Mouse (Mus musculus): Measurements from ENCODE around the gene Rnf167. TPM values are rescaled to one million over a fixed set of nuclear protein-coding genes. Genes with fewer than 3 reads are reported as not detected.

The Rnf167 gene
- polyA plus RNA-seq, 1 experiment from 2014 or later, result 119 TPM

- Histone ChIP-seq H3K27ac (ENCODE audit: low read length) (no peak overlapping the region), H3K9me3 (ENCODE audit: low read length) (no peaks in the 10 kb centered on the region), H3K9ac (replicated peaks; ENCODE audit: low read depth) (0 out of 2 replicates have a peak overlapping the region, but pooled peaks have one; percentile 16), H3K4me1 (ENCODE audit: insufficient read depth, low read depth, low read length) (peaks cover 5% of the 10 kb centered on the region; the same call in 1 of the 2 replicates), H3K4me3 (ENCODE audit: low read depth, low read length) (no peak overlapping the region), H3K4me2 (replicated peaks; ENCODE audit: low read depth, low read length) (no peak overlapping the region), H3K27me3 (replicated peaks; ENCODE audit: insufficient read depth, low read length) (no peaks in the 10 kb centered on the region), H3K36me3 (ENCODE audit: insufficient read depth, low read length) (peaks cover 31% of the 10 kb centered on the region; the same call in 1 of the 2 replicates)
- DNase-seq (ENCODE audit: low spot score), result peak; percentile 88
- TF ChIP-seq EP300 (IDR thresholded peaks at IDR 0.05) (no peak), CTCF (IDR thresholded peaks at IDR 0.05) (peak; percentile 88)
- WGBS, result 37% methylated on average over 11 of the region's 11 CpGs
- ATAC-seq, result peak; percentile 76
Measured at GRCm38 (mm10) chr11:70681897-70682581, 35.0 kb downstream of the Rnf167 start.

DNA sequence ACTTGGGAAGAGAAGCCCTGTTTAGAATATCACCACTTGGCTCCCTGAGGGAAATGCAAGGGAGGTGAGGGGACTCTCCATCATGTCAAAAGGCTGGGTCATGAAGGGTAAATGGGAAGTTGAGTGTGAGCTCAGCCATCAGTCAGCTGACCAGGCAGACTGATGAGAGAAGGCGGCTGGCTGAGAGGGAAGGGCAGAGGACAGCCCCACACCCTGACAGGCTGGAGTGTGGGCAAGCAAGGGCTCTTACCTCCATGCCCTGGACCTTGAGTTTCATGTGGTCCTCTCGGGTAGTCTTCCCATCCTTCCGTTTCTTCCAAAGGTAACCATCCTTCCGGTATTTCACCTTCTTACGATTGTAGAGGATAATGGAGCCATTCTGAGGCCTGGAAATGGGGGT lies 36.6 kb downstream of the Rnf167 start:
- Histone ChIP-seq H3K4me3 (ENCODE audit: low read depth, low read length) (no peak overlapping the region), H3K27ac (ENCODE audit: low read length) (no peak overlapping the region), H3K4me2 (replicated peaks; ENCODE audit: low read depth, low read length) (no peak overlapping the region), H3K9ac (replicated peaks; ENCODE audit: low read depth) (no peak overlapping the region), H3K36me3 (ENCODE audit: insufficient read depth, low read length) (peaks cover 31% of the 10 kb centered on the region; the same call in 1 of the 2 replicates), H3K9me3 (ENCODE audit: low read length) (no peaks in the 10 kb centered on the region), H3K27me3 (replicated peaks; ENCODE audit: insufficient read depth, low read length) (no peaks in the 10 kb centered on the region), H3K4me1 (ENCODE audit: insufficient read depth, low read depth, low read length) (peaks cover 12% of the 10 kb centered on the region)
- 75% methylated on average over 5 of the region's 5 CpGs for WGBS
- no peak for TF ChIP-seq CTCF (IDR thresholded peaks at IDR 0.05)
- ATAC-seq, result no peak
- no peak for DNase-seq (ENCODE audit: low spot score)

DNA sequence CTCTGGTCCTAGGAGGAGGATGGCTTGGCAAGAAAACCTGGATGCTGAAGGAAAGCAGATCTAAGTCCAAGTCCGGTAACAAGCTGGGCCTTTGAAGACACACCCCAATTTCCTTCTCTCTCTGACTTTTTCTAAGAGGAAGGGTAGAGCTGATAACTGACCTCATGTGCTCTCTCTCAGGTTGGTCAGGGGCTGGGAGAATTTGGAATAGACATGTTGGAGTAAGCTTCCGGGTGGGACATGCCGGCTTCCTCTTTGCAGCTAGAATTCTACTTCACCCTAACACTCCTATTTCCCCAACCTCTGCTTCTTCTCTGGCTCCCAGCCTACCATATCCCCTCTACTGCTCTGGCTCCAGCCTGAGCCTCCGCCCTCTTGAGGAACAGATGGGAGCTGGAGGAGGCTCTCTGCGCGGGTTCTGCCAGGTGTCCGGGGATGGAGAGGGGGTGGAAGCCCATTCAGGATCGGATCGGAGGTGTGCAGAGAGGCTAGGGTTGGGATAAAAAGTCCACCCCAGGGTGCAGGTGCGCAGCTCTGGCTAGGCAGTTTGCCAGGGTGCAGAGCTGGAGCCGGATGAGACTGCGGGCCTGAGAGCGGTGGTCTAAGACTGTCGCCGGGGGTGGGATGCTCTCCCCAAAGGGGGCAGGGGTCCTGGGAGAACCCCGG lies 40.0 kb downstream of the Rnf167 start:
- no peaks in the 10 kb centered on the region for H3K27me3 ChIP-seq (replicated peaks; ENCODE audit: insufficient read depth, low read length)
- peak overlapping the region; percentile 88 for H3K9ac ChIP-seq (replicated peaks; ENCODE audit: low read depth)
- ATAC-seq, result peak; percentile 29

DNA sequence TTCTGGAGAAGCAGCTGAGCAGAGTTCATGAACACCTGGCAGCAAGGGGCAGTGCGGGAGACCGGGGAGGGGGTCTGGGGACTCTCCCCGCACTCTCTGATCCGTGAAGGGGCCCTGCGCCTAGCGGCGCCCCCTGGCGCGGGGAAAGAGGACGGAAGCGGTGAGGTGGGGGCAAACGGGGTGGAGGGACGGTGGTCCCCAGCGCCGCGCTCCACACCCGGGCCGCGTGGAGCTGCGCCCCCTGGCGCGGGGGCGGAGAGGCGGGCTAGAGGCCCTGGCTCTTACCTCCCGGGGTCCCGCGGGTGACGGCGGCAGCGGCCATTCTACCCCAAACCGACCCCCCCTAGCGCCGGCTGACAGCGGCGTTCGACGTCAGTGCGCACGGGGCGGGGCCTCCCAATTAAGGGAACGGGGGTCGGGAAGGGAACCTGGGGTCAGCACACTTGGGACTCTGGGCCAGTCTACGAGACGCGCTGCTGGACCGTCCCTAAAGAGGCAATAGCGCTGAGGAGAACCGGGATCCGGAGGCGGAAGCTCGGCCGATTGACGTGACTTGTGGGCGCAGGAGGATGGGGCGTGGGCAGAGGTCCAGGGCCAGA lies 40.7 kb downstream of the Rnf167 start, which contains the start of gene Camta2:
Gene Camta2 (minus strand): TSS at position 505 of the 599 bp plus-strand sequence.
- TF ChIP-seq CTCF (IDR thresholded peaks at IDR 0.05) (peak; percentile 67), EP300 (IDR thresholded peaks at IDR 0.05) (no peak)
- H3K4me1 ChIP-seq (ENCODE audit: insufficient read depth, low read depth, low read length), result peaks cover 17% of the 10 kb centered on the region
- H3K4me2 ChIP-seq (replicated peaks; ENCODE audit: low read depth, low read length), result peak within 1 kb of the TSS; percentile 90
- peak within 1 kb of the TSS; percentile 87 for H3K27ac ChIP-seq (ENCODE audit: low read length)
- H3K9ac ChIP-seq (replicated peaks; ENCODE audit: low read depth), result peak within 1 kb of the TSS; percentile 88
- peak within 1 kb of the TSS; percentile 90 for H3K4me3 ChIP-seq (ENCODE audit: low read depth, low read length)
- ATAC-seq, result peak; percentile 92
- H3K27me3 ChIP-seq (replicated peaks; ENCODE audit: insufficient read depth, low read length), result no peaks in the 10 kb centered on the region
- peak; percentile 88 for DNase-seq (ENCODE audit: low spot score)
- peaks cover 10% of the 10 kb centered on the region; the same call in 1 of the 2 replicates for H3K36me3 ChIP-seq (ENCODE audit: insufficient read depth, low read length)
- WGBS, result 2% methylated on average over 49 of the region's 55 CpGs
- no peaks in the 10 kb centered on the region for H3K9me3 ChIP-seq (ENCODE audit: low read length)

More for the DNA sequence above, 40.0 kb downstream of the Rnf167 start:
- peak overlapping the region; percentile 87 for H3K27ac ChIP-seq (ENCODE audit: low read length)
- peaks cover 17% of the 10 kb centered on the region for H3K4me1 ChIP-seq (ENCODE audit: insufficient read depth, low read depth, low read length)
- peaks cover 16% of the 10 kb centered on the region; the same call in 1 of the 2 replicates for H3K36me3 ChIP-seq (ENCODE audit: insufficient read depth, low read length)
- no peaks in the 10 kb centered on the region for H3K9me3 ChIP-seq (ENCODE audit: low read length)
- H3K4me3 ChIP-seq (ENCODE audit: low read depth, low read length), result peak overlapping the region; percentile 90
- H3K4me2 ChIP-seq (replicated peaks; ENCODE audit: low read depth, low read length), result peak overlapping the region; percentile 90
- 1% methylated on average over 13 of the region's 16 CpGs for WGBS
- no peak for TF ChIP-seq EP300 (IDR thresholded peaks at IDR 0.05)
- TF ChIP-seq CTCF (IDR thresholded peaks at IDR 0.05), result peak; percentile 14; the same call in 1 of the 2 replicates
- DNase-seq (ENCODE audit: low spot score), result peak; percentile 45

DNA sequence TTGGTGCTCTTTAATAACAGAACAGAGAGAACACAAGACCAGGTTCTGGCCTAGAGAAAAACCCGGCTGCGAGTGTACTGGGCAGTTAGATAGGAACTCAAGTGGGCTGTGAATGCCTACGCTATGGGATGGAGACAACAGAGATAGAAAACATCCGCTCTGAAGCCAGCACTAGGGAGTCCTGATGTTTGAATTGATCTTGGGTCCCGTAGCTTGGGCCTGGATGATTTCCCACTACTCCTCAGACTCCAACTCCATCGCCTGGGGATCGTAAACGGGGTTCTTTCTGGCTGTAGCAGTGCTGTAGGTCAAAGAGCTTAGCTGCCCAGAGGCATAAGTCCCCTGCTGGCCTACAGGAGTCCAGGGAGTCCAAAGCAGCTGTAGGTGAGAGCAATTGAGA lies 41.3 kb downstream of the Rnf167 start:
- Histone ChIP-seq H3K4me1 (ENCODE audit: insufficient read depth, low read depth, low read length) (peaks cover 17% of the 10 kb centered on the region), H3K4me2 (replicated peaks; ENCODE audit: low read depth, low read length) (peak overlapping the region; percentile 90), H3K4me3 (ENCODE audit: low read depth, low read length) (peak overlapping the region; percentile 90), H3K27ac (ENCODE audit: low read length) (peak overlapping the region; percentile 87), H3K9ac (replicated peaks; ENCODE audit: low read depth) (peak overlapping the region; percentile 88), H3K36me3 (ENCODE audit: insufficient read depth, low read length) (peaks cover 6% of the 10 kb centered on the region; the same call in 1 of the 2 replicates), H3K9me3 (ENCODE audit: low read length) (no peaks in the 10 kb centered on the region), H3K27me3 (replicated peaks; ENCODE audit: insufficient read depth, low read length) (no peaks in the 10 kb centered on the region)
- no peak for DNase-seq (ENCODE audit: low spot score)
- 17% methylated on average over 8 of the region's 8 CpGs for WGBS
- no peak for TF ChIP-seq CTCF (IDR thresholded peaks at IDR 0.05)
- TF ChIP-seq EP300 (IDR thresholded peaks at IDR 0.05), result no peak
- ATAC-seq, result no peak

DNA sequence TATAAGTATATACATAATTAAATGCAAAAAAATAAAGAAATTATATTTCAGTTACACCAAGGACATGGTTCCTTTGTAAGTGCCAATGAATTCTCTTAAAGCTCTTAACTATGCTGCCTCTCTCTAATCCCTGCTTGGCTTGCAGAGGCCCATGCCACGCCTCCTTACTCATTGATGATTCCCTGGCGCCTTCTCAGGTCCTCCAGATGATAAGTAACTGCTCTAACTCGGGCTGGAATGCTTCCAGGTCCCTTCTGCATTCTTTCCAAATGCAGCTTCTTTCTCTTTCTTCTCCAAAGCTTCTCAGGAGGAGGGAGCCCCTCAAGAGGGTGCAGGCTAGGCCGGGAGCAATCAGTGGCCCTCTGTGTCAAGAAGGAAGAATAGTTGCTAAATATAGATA lies 42.5 kb downstream of the Rnf167 start:
- Histone ChIP-seq H3K9ac (replicated peaks; ENCODE audit: low read depth) (0 out of 2 replicates have a peak overlapping the region, but pooled peaks have one; percentile 23), H3K27me3 (replicated peaks; ENCODE audit: insufficient read depth, low read length) (no peaks in the 10 kb centered on the region), H3K4me1 (ENCODE audit: insufficient read depth, low read depth, low read length) (peaks cover 17% of the 10 kb centered on the region), H3K9me3 (ENCODE audit: low read length) (no peaks in the 10 kb centered on the region), H3K4me2 (replicated peaks; ENCODE audit: low read depth, low read length) (no peak overlapping the region), H3K4me3 (ENCODE audit: low read depth, low read length) (no peak overlapping the region), H3K27ac (ENCODE audit: low read length) (no peak overlapping the region), H3K36me3 (ENCODE audit: insufficient read depth, low read length) (no peaks in the 10 kb centered on the region)
- TF ChIP-seq EP300 (IDR thresholded peaks at IDR 0.05), result no peak
- TF ChIP-seq CTCF (IDR thresholded peaks at IDR 0.05), result no peak
- 50% methylated on average over 4 of the region's 4 CpGs for WGBS
- ATAC-seq (no peak), DNase-seq (ENCODE audit: low spot score) (no peak)

Measured in lung, postnatal 0 days (tissue).